Mouse (Mus musculus) heart, embryonic 13.5 days (tissue): ENCODE measurements around the gene Zfp345. TPM values are rescaled to one million over a fixed set of nuclear protein-coding genes. Genes with fewer than 3 reads are reported as not detected.
"Not testable (repeated sequence)": the region's sequence is repeated elsewhere in the genome, so short reads cannot be mapped to it uniquely, and the experiment has no call there.

Experiments used
- ATAC-seq: fragments of 200-750 bp; cut with Nextera tagmentation; 2 replicates; pipeline ENCODE4 v1.8.0; 2017; ENCODE audit warnings: moderate TSS enrichment; ENCODE audit not compliant: insufficient number of reproducible peaks, low FRiP score, low TSS enrichment; ENCODE audit errors: extremely low read depth
- H3K27ac ChIP-seq: fragments of 300-500 bp; sonication (generic); replicated peaks from 2 replicates; pipeline ENCODE4 v1.5.1; 2015; ENCODE audit warnings: moderate library complexity, mild to moderate bottlenecking, inconsistent platforms
- H3K27me3 ChIP-seq: fragments of 300-500 bp; sonication (generic); replicated peaks from 2 replicates; pipeline ENCODE4 v1.6.1; 2015; ENCODE audit warnings: mild to moderate bottlenecking, inconsistent platforms
- H3K36me3 ChIP-seq: fragments of 300-500 bp; sonication (generic); 2 replicates; pipeline ENCODE4 v1.6.1; 2015; ENCODE audit warnings: mild to moderate bottlenecking, inconsistent platforms
- H3K4me1 ChIP-seq: fragments of 300-500 bp; sonication (generic); 2 replicates; pipeline ENCODE4 v1.6.1; 2015; ENCODE audit warnings: inconsistent platforms
- H3K4me2 ChIP-seq: fragments of 300-500 bp; sonication (generic); 2 replicates; pipeline ENCODE4 v1.6.1; 2015; ENCODE audit warnings: inconsistent platforms, mild to moderate bottlenecking, moderate library complexity
- H3K4me3 ChIP-seq: fragments of 300-500 bp; sonication (generic); 2 replicates; pipeline ENCODE4 v1.5.1; 2015; ENCODE audit warnings: moderate library complexity, mild to moderate bottlenecking, inconsistent platforms
- H3K9ac ChIP-seq: fragments of 300-500 bp; sonication (generic); 2 replicates; pipeline ENCODE4 v1.6.1; 2015; ENCODE audit warnings: inconsistent platforms, mild to moderate bottlenecking, moderate library complexity
- H3K9me3 ChIP-seq: fragments of 300-500 bp; sonication (generic); 2 replicates; pipeline ENCODE4 v1.6.1; 2016; ENCODE audit warnings: inconsistent platforms
- WGBS: fragments of 180-500 bp; shearing (Covaris S2); methylation state at CpG from one replicate; pipeline ENCODE4 v1.1.7; 2015; ENCODE audit warnings: mixed read lengths; 5-methylcytosine and 5-hydroxymethylcytosine counted together
- polyA plus RNA-seq: library from polyadenylated mRNA; unstranded; fragments of >200 nt; fragmentation: Nextera tagmentation; extraction: Ambion mirVana; gene quantifications from 2 replicates; pipeline ENCODE4 v1.2.1, GENCODE M21; 2015

The Zfp345 gene
- polyA plus RNA-seq: 0.06 TPM in 1 of 2 replicates, not detected in the other

- not testable (repeated sequence) for H3K4me1 ChIP-seq, H3K9me3 ChIP-seq, H3K4me2 ChIP-seq, H3K36me3 ChIP-seq, ATAC-seq, H3K4me3 ChIP-seq, H3K9ac ChIP-seq, H3K27me3 ChIP-seq, H3K27ac ChIP-seq
- 51% methylated on average over 8 of the region's 8 CpGs for WGBS
These were observed at the start of gene Zfp345 for GRCm38 (mm10) chr2:150484939-150485778. Zfp345 (minus strand) TSS chr2:150485091.

GRCm38 (mm10) chr2:150525703-150526207, 40.9 kb upstream of the Zfp345 start:
- Histone ChIP-seq H3K27me3 (peaks cover 29% of the 10 kb centered on the region), H3K9me3 (no peaks in the 10 kb centered on the region), H3K4me3 (peak overlapping the region; percentile 52), H3K9ac (peak overlapping the region; percentile 74), H3K4me1 (no peaks in the 10 kb centered on the region), H3K27ac (no peak overlapping the region), H3K4me2 (peak overlapping the region; percentile 81), H3K36me3 (no peaks in the 10 kb centered on the region)
- 2% methylated on average over 42 of the region's 42 CpGs for WGBS
- no peak for ATAC-seq

- no peaks in the 10 kb centered on the region for H3K4me1 ChIP-seq
- no peak overlapping the region for H3K4me3 ChIP-seq
- WGBS: 59% methylated on average over 3 of the region's 3 CpGs
- no peak overlapping the region for H3K27ac ChIP-seq
- peaks cover 8% of the 10 kb centered on the region; the same call in 1 of the 2 replicates for H3K9me3 ChIP-seq
- H3K4me2 ChIP-seq: no peak overlapping the region
- ATAC-seq: no peak
- H3K36me3 ChIP-seq: no peaks in the 10 kb centered on the region
- H3K27me3 ChIP-seq: no peaks in the 10 kb centered on the region
- H3K9ac ChIP-seq: no peak overlapping the region
These were observed 27.9 kb upstream of the Zfp345 start for GRCm38 (mm10) chr2:150512837-150513236.

- 33% methylated on average over 60 of the region's 60 CpGs for WGBS
- H3K4me2 ChIP-seq: peak overlapping the region; percentile 64
- peak overlapping the region; percentile 44 for H3K4me3 ChIP-seq
- not testable (repeated sequence) for H3K4me1 ChIP-seq, H3K9me3 ChIP-seq, H3K27me3 ChIP-seq, H3K36me3 ChIP-seq, H3K9ac ChIP-seq, ATAC-seq, H3K27ac ChIP-seq
These were observed 15.5 kb upstream of the Zfp345 start for GRCm38 (mm10) chr2:150500124-150500973.

- H3K36me3 ChIP-seq: no peaks in the 10 kb centered on the region
- H3K4me3 ChIP-seq: no peak overlapping the region
- no peaks in the 10 kb centered on the region for H3K4me1 ChIP-seq
- ATAC-seq: no peak
- peaks cover 2% of the 10 kb centered on the region for H3K9me3 ChIP-seq
- H3K9ac ChIP-seq: no peak overlapping the region
- no peak overlapping the region for H3K27ac ChIP-seq
- H3K4me2 ChIP-seq: no peak overlapping the region
- WGBS: 66% methylated on average over 2 of the region's 2 CpGs
- no peaks in the 10 kb centered on the region for H3K27me3 ChIP-seq
These were observed 8.1 kb upstream of the Zfp345 start for GRCm38 (mm10) chr2:150493031-150493430.

DNA sequence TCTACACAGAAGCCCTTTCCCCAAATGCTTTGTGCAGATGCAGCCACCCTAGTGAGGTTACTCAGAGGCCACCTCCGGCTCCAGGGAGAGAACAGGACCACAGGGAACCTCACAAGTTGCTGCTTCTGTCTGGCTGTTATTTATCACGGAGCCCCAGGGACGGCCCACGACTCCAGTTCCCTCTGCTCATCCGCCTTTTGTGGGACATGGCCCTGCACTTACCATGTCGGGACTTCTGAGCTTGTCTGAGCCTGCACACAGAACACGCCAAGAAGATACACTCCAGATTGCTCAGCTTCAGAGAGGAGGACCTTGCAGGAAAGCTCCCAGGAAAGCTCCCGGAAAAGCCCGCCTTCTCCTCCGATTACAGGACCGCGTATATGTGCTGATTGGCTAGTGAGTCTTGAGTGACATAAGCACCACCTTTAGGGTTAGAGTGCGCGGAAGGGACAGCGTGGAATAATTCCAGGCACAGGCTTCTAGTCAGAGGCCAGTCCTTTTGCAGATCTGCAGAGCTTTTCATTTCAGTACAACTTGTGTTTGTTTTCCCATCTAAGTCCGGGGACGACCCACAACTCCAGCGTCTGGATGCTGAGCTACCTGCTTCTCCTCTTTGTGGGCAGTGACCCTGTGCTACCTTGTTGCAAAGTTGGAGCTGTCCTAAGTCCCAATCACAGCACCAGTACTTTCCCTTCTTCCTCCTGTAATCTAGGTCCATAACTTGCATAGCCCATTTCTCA, 33.5 kb downstream of the Zfp345 start, which contains the start of gene Zfp442:
Gene Zfp442 (minus strand): TSS at position 307 of the 740 bp plus-strand sequence.
- not testable (repeated sequence) for H3K4me1 ChIP-seq, H3K27me3 ChIP-seq, H3K36me3 ChIP-seq, H3K9me3 ChIP-seq
- H3K9ac ChIP-seq: peak within 1 kb of the TSS; percentile 80
- H3K4me3 ChIP-seq: peak within 1 kb of the TSS; percentile 60
- peak; percentile 91 for ATAC-seq
- under 1% methylated on average over 18 of the region's 18 CpGs for WGBS
- H3K4me2 ChIP-seq: peak within 1 kb of the TSS; percentile 66
- H3K27ac ChIP-seq: peak within 1 kb of the TSS; percentile 83

- not testable (repeated sequence) for H3K9ac ChIP-seq, H3K27me3 ChIP-seq, H3K4me1 ChIP-seq, H3K27ac ChIP-seq, ATAC-seq, H3K9me3 ChIP-seq, H3K4me2 ChIP-seq, H3K4me3 ChIP-seq, H3K36me3 ChIP-seq
- 89% methylated on average over 1 of the region's 1 CpGs for WGBS
These were observed 45.8 kb downstream of the Zfp345 start for GRCm38 (mm10) chr2:150439084-150439483.

Other genes with a start within 250 kb of the Zfp345 start
- 2.9 and 3.2 TPM in 2 replicates for gene Gm21994, start 229.5 kb downstream of the Zfp345 start, polyA plus RNA-seq
- gene Gm14124, start 227.6 kb downstream of the Zfp345 start, polyA plus RNA-seq: not detected in 2 replicates
- gene Gm10130, start 161.4 kb downstream of the Zfp345 start, polyA plus RNA-seq: 1.9 and 2.2 TPM in 2 replicates
- 3.6 and 3.9 TPM in 2 replicates for gene 3300002I08Rik, start 122.3 kb downstream of the Zfp345 start, polyA plus RNA-seq
- 3.8 and 4.8 TPM in 2 replicates for gene Zfp442, start 33.6 kb downstream of the Zfp345 start, polyA plus RNA-seq
- 0.15 and 0.31 TPM in 2 replicates for gene Cst7, start 85.3 kb upstream of the Zfp345 start, polyA plus RNA-seq
- 25.2 and 30.0 TPM in 2 replicates for gene Apmap, start 123.5 kb upstream of the Zfp345 start, polyA plus RNA-seq
- gene Acss1, start 183.4 kb upstream of the Zfp345 start, polyA plus RNA-seq: 7.6 and 8.4 TPM in 2 replicates
- not detected in 2 replicates for gene Vsx1, start 204.3 kb upstream of the Zfp345 start, polyA plus RNA-seq